Mouse (Mus musculus) lung, embryonic 14.5 days (tissue): Measurements from ENCODE around the gene Pitpnb. TPM values are rescaled to one million over a fixed set of nuclear protein-coding genes. Genes with fewer than 3 reads are reported as not detected.

Experiments used
- ATAC-seq: fragments of 200-750 bp; cut with Nextera tagmentation; 2 replicates; pipeline ENCODE4 v1.8.0; 2017; ENCODE audit warnings: mild to moderate bottlenecking, moderate TSS enrichment, moderate library complexity; ENCODE audit not compliant: insufficient read depth
- DNase-seq: peaks from one replicate; pipeline ENCODE4 v3.0.0-alpha.2; 2015
- H3K27ac ChIP-seq: fragments of 300-500 bp; sonication (generic); 2 replicates; pipeline ENCODE4 v1.5.1; 2014; ENCODE audit warnings: low read depth, mild to moderate bottlenecking, moderate library complexity
- H3K27me3 ChIP-seq: fragments of 300-500 bp; sonication (generic); 2 replicates; pipeline ENCODE4 v1.6.1; 2014; ENCODE audit warnings: low read length, control low read depth; ENCODE audit not compliant: insufficient read depth
- H3K36me3 ChIP-seq: fragments of 300-500 bp; sonication (generic); 2 replicates; pipeline ENCODE4 v1.6.1; 2014; ENCODE audit warnings: control low read depth; ENCODE audit not compliant: insufficient read depth
- H3K4me1 ChIP-seq: fragments of 300-500 bp; sonication (generic); 2 replicates; pipeline ENCODE4 v1.6.1; 2014; ENCODE audit warnings: antibody characterized with exemption, control low read depth; ENCODE audit not compliant: insufficient read depth
- H3K4me2 ChIP-seq: fragments of 300-500 bp; sonication (generic); 2 replicates; pipeline ENCODE4 v1.6.1; 2014; ENCODE audit warnings: mild to moderate bottlenecking
- H3K4me3 ChIP-seq: fragments of 300-500 bp; sonication (generic); 2 replicates; pipeline ENCODE4 v1.5.1; 2014; ENCODE audit warnings: low read depth, low read length
- H3K9ac ChIP-seq: fragments of 300-500 bp; sonication (generic); 2 replicates; pipeline ENCODE4 v1.6.1; 2014
- H3K9me3 ChIP-seq: fragments of 300-500 bp; sonication (generic); 2 replicates; pipeline ENCODE4 v1.6.1; 2016; ENCODE audit warnings: low read depth, low read length, control low read depth
- CTCF ChIP-seq: IDR thresholded peaks from 2 replicates; pipeline ENCODE4 v1.5.1; 2016; ENCODE audit warnings: antibody characterized with exemption, low read depth
- WGBS: fragments of 180-500 bp; shearing (Covaris S2); extraction: QIAGEN DNeasy Blood & Tissue Kit; methylation state at CpG from one replicate; pipeline ENCODE4 v1.1.7; 2014; 5-methylcytosine and 5-hydroxymethylcytosine counted together
- polyA plus RNA-seq: library from polyadenylated mRNA; unstranded; fragments of >200 nt; fragmentation: Nextera tagmentation; extraction: Ambion mirVana; gene quantifications from 2 replicates; pipeline ENCODE4 v1.2.1, GENCODE M21; 2014

The Pitpnb gene
- polyA plus RNA-seq, 1 experiment from 2014 or later: 120 TPM

- no peak for TF ChIP-seq CTCF
- Histone ChIP-seq H3K4me1 (peaks cover 21% of the 10 kb centered on the region), H3K4me3 (no peak overlapping the region), H3K9me3 (no peaks in the 10 kb centered on the region), H3K4me2 (no peak overlapping the region), H3K27ac (no peak overlapping the region), H3K27me3 (no peaks in the 10 kb centered on the region), H3K36me3 (no peaks in the 10 kb centered on the region), H3K9ac (no peak overlapping the region)
- ATAC-seq: no peak
- 52% methylated on average over 4 of the region's 4 CpGs for WGBS
- no peak for DNase-seq
Measured at GRCm38 (mm10) chr5:111399271-111399670, 68.7 kb downstream of the Pitpnb start.

GRCm38 (mm10) chr5:111401879-111402650 is 71.5 kb downstream of the Pitpnb start:
- DNase-seq (peak; percentile 63), ATAC-seq (no peak; the same call in 1 of the 2 replicates)
- no peak overlapping the region for H3K4me3 ChIP-seq
- no peaks in the 10 kb centered on the region for H3K27me3 ChIP-seq
- H3K4me2 ChIP-seq: no peak overlapping the region
- H3K36me3 ChIP-seq: no peaks in the 10 kb centered on the region
- H3K9me3 ChIP-seq: no peaks in the 10 kb centered on the region
- H3K9ac ChIP-seq: no peak overlapping the region
- WGBS: 48% methylated on average over 19 of the region's 19 CpGs
- no peak for TF ChIP-seq CTCF
- H3K4me1 ChIP-seq: peaks cover 9% of the 10 kb centered on the region
- no peak overlapping the region for H3K27ac ChIP-seq

- Histone ChIP-seq H3K9me3 (no peaks in the 10 kb centered on the region), H3K27ac (no peak overlapping the region), H3K27me3 (no peaks in the 10 kb centered on the region), H3K4me3 (no peak overlapping the region), H3K36me3 (no peaks in the 10 kb centered on the region), H3K9ac (no peak overlapping the region), H3K4me2 (no peak overlapping the region), H3K4me1 (peaks cover 9% of the 10 kb centered on the region)
- no peak for TF ChIP-seq CTCF
- no peak for DNase-seq
- ATAC-seq: no peak
- 75% methylated on average over 6 of the region's 6 CpGs for WGBS
Measured at GRCm38 (mm10) chr5:111402651-111402996, 72.1 kb downstream of the Pitpnb start.

- ATAC-seq (no peak), DNase-seq (no peak)
- H3K4me2 ChIP-seq: no peak overlapping the region
- no peaks in the 10 kb centered on the region for H3K9me3 ChIP-seq
- no peaks in the 10 kb centered on the region for H3K36me3 ChIP-seq
- H3K27me3 ChIP-seq: no peaks in the 10 kb centered on the region
- 68% methylated on average over 6 of the region's 6 CpGs for WGBS
- no peak overlapping the region for H3K27ac ChIP-seq
- no peak overlapping the region for H3K9ac ChIP-seq
- TF ChIP-seq CTCF: no peak
- peaks cover 18% of the 10 kb centered on the region for H3K4me1 ChIP-seq
- H3K4me3 ChIP-seq: no peak overlapping the region
Measured at GRCm38 (mm10) chr5:111404721-111405120, 74.2 kb downstream of the Pitpnb start.

GRCm38 (mm10) chr5:111408470-111409105 is 78.0 kb downstream of the Pitpnb start:
- peak overlapping the region; percentile 36; the same call in 1 of the 2 replicates for H3K4me2 ChIP-seq
- H3K9ac ChIP-seq: peak overlapping the region; percentile 18
- WGBS: 7% methylated on average over 14 of the region's 14 CpGs
- H3K27me3 ChIP-seq: no peaks in the 10 kb centered on the region
- no peaks in the 10 kb centered on the region for H3K9me3 ChIP-seq
- peak overlapping the region; percentile 88 for H3K27ac ChIP-seq
- H3K4me3 ChIP-seq: no peak overlapping the region
- ATAC-seq (peak; percentile 71; the same call in 1 of the 2 replicates), DNase-seq (peak; percentile 67)
- TF ChIP-seq CTCF: no peak
- H3K4me1 ChIP-seq: peaks cover 9% of the 10 kb centered on the region
- H3K36me3 ChIP-seq: no peaks in the 10 kb centered on the region

- no peaks in the 10 kb centered on the region for H3K36me3 ChIP-seq
- ATAC-seq (no peak), DNase-seq (peak; percentile 77)
- H3K9me3 ChIP-seq: no peaks in the 10 kb centered on the region
- H3K4me3 ChIP-seq: no peak overlapping the region
- H3K27me3 ChIP-seq: no peaks in the 10 kb centered on the region
- no peak overlapping the region for H3K4me2 ChIP-seq
- 10% methylated on average over 1 of the region's 1 CpGs for WGBS
- H3K27ac ChIP-seq: 0 out of 2 replicates have a peak overlapping the region, but pooled peaks have one; percentile 88
- H3K9ac ChIP-seq: no peak overlapping the region
- peaks cover 9% of the 10 kb centered on the region for H3K4me1 ChIP-seq
- peak; percentile 71 for TF ChIP-seq CTCF
Measured at GRCm38 (mm10) chr5:111409412-111410044, 79.0 kb downstream of the Pitpnb start.

- TF ChIP-seq CTCF: no peak
- no peak overlapping the region for H3K27ac ChIP-seq
- no peaks in the 10 kb centered on the region for H3K27me3 ChIP-seq
- ATAC-seq (no peak), DNase-seq (no peak)
- H3K4me1 ChIP-seq: peaks cover 9% of the 10 kb centered on the region
- WGBS: 55% methylated on average over 3 of the region's 3 CpGs
- H3K9me3 ChIP-seq: no peaks in the 10 kb centered on the region
- H3K9ac ChIP-seq: no peak overlapping the region
- no peaks in the 10 kb centered on the region for H3K36me3 ChIP-seq
- H3K4me2 ChIP-seq: no peak overlapping the region
- no peak overlapping the region for H3K4me3 ChIP-seq
Measured at GRCm38 (mm10) chr5:111410665-111411064, 80.1 kb downstream of the Pitpnb start.
